In genomic region chr14:33632790-33633372, GRCm38 (mm10) we compare ENCODE assay signal across 7 mouse cellular contexts. TPM values are rescaled to one million over a fixed set of nuclear protein-coding genes. Genes with fewer than 3 reads are reported as not detected.
A peak's percentile ranks its signal among the peaks of the same experiment; 100 is the strongest.
DNase-seq lines count a peak whose midpoint lies in the region; ATAC-seq and TF ChIP-seq lines count a peak whose summit lies in the region.

No protein-coding gene starts in this region.

- peak; percentile 55 for TF ChIP-seq CTCF in liver, postnatal 0 days (IDR thresholded peaks at IDR 0.05; ENCODE audit: low read depth)

- no peak overlapping the region for H3K27ac ChIP-seq in hindbrain, embryonic 15.5 days (replicated peaks)
- no peak overlapping the region for H3K27ac ChIP-seq in liver, postnatal 0 days (ENCODE audit: low read depth)

- 0 out of 2 replicates have a peak overlapping the region, but pooled peaks have one; percentile 19 for H3K9ac ChIP-seq in hindbrain, embryonic 15.5 days
- no peak overlapping the region; the same call in 1 of the 2 replicates for H3K9ac ChIP-seq in liver, postnatal 0 days (replicated peaks)

- H3K4me3 ChIP-seq in hindbrain, embryonic 15.5 days: no peak overlapping the region
- no peak overlapping the region for H3K4me3 ChIP-seq in liver, postnatal 0 days (ENCODE audit: low read depth, low read length)

- WGBS in hindbrain, embryonic 15.5 days: 62% methylated on average over 8 of the region's 8 CpGs
- 59% methylated on average over 8 of the region's 8 CpGs for WGBS in liver, postnatal 0 days (ENCODE audit: insufficient replicate concordance)

- peak; percentile 77; the same call in 1 of the 2 replicates for ATAC-seq in hindbrain, embryonic 15.5 days (ENCODE audit: low FRiP score, low read depth)
- ATAC-seq in liver, postnatal 0 days: no peak
- ATAC-seq in erythroblast, adult 5-6 weeks (replicated peaks; ENCODE audit: low FRiP score, poor library complexity, severe bottlenecking): no peak

- no peak for TF ChIP-seq EP300 in liver, postnatal 0 days (IDR thresholded peaks at IDR 0.05; ENCODE audit: low read depth)

- H3K4me2 ChIP-seq in hindbrain, embryonic 15.5 days: no peak overlapping the region
- H3K4me2 ChIP-seq in liver, postnatal 0 days (ENCODE audit: low read depth, low read length): no peak overlapping the region

- H3K36me3 ChIP-seq in hindbrain, embryonic 15.5 days: no peaks in the 10 kb centered on the region
- no peaks in the 10 kb centered on the region for H3K36me3 ChIP-seq in liver, postnatal 0 days (replicated peaks; ENCODE audit: insufficient read depth, low read length)

- H3K4me1 ChIP-seq in hindbrain, embryonic 15.5 days (replicated peaks): no peaks in the 10 kb centered on the region
- no peaks in the 10 kb centered on the region for H3K4me1 ChIP-seq in liver, postnatal 0 days (ENCODE audit: insufficient read depth)

- no peaks in the 10 kb centered on the region for H3K27me3 ChIP-seq in hindbrain, embryonic 15.5 days
- no peaks in the 10 kb centered on the region for H3K27me3 ChIP-seq in liver, postnatal 0 days (ENCODE audit: insufficient read depth, low read length)

- peak; percentile 12 to 43 for DNase-seq in left cerebral cortex, adult 18-20 months (ENCODE audit: low spot score in 2 of 2)
- no peak for DNase-seq in left cerebral cortex, adult 11 months (ENCODE audit: low spot score)
- peak; percentile 65 to 68 for DNase-seq in cerebellum, postnatal 14 days
- no peak for DNase-seq in liver, postnatal 0 days
- no peak for DNase-seq in spleen, postnatal 4 days (ENCODE audit: low spot score in 2 of 2)

- H3K9me3 ChIP-seq in hindbrain, embryonic 15.5 days: no peaks in the 10 kb centered on the region
- no peaks in the 10 kb centered on the region for H3K9me3 ChIP-seq in liver, postnatal 0 days (ENCODE audit: low read length)

RNA-seq across cellular contexts. Expression of gene Ptpn20, which starts 43.9 kb away (rescaled TPM):
- total RNA-seq in left cerebral cortex, adult 18-20 months (2021): under 1 TPM; 0.53 to 0.70 TPM
- polyA plus RNA-seq in hindbrain, embryonic 15.5 days (2015; fragmentation: Nextera tagmentation; extraction: Ambion mirVana): 0.08 and 0.25 TPM in 2 replicates
- polyA plus RNA-seq in liver, postnatal 0 days (2015; fragmentation: Nextera tagmentation; extraction: Ambion mirVana): 0.06 TPM in 1 of 2 replicates, not detected in the other
- total RNA-seq in erythroblast, adult 5-6 weeks (2015; ENCODE audit: low replicate concordance): not detected in 2 replicates
- total RNA-seq in erythroblast, adult 5-6 weeks (2017; ENCODE audit: low replicate concordance): 0.28 and 0.94 TPM in 2 replicates

Comparison
In these comparisons a context has a peak if more than half of its experiments do, and no peak if none do; other contexts are left out.
1. DNase-seq: peak in left cerebral cortex, adult 18-20 months (2 of 2) and cerebellum, postnatal 14 days (2 of 2); none in left cerebral cortex, adult 11 months (single experiment), liver, postnatal 0 days (single experiment) and spleen, postnatal 4 days (0 of 2).